Mouse (Mus musculus): Measurements from ENCODE around the gene Pef1.

DNA sequence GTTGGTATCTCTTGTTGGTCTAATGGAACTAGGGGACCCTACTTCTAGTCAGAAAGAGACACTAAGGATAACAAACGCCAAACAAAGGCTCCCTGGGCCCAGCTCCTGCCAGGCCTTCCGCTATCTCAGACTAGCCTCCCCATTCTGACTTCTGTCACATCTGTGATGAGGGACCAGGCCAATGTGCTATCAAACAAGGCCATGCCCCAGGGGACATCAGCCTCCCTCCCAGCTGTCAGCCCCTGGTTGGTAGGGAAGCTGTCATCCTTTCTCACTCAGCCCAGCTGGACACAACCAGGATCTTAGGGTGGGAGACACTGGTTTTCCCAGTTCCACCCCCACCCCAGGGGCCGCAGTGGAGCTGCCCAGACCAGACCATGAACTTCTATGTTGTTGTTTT is 7.2 kb upstream of the Pef1 start:
- TF ChIP-seq CTCF (IDR thresholded peaks at IDR 0.05; ENCODE audit: insufficient read depth, low read length) (no peak), POLR2A (IDR thresholded peaks at IDR 0.05; ENCODE audit: borderline replicate concordance, extremely low read depth, low read depth, low read length) (no peak)

Measured in lung, adult 2 months (tissue).